ENCODE assay signal across 16 mouse cellular contexts in genomic region chr4:136806254-136806653, GRCm38 (mm10). TPM values are rescaled to one million over a fixed set of nuclear protein-coding genes. Genes with fewer than 3 reads are reported as not detected.
DNase-seq lines count a peak whose midpoint lies in the region; ATAC-seq and TF ChIP-seq lines count a peak whose summit lies in the region.
"Had no signal": no experiment of that assay in that cellular context is flagged by ENCODE, and none has a peak within 500 bp of the region (broad histone marks: within the 10 kb centered on the region; RNA-seq: fewer than 3 reads in every experiment).

No protein-coding gene starts in this region.

- no peak for DNase-seq in heart, postnatal 25 days (ENCODE audit: low spot score)
- peak; percentile 38 for DNase-seq in lung, postnatal 10 days
- no peak for DNase-seq in lung, postnatal 0 days (ENCODE audit: low spot score)
- DNase-seq in brain, embryonic 14.5 days (ENCODE audit: low read depth), result peak; percentile 70
- DNase-seq: adrenal gland, postnatal 36 days; cerebellum, postnatal 36 days; gastrocnemius, postnatal 14 days; liver; spleen, adult 18-20 months had no signal

- peaks cover 28% of the 10 kb centered on the region for H3K27me3 ChIP-seq in heart, embryonic 13.5 days (replicated peaks)
- no peaks in the 10 kb centered on the region for H3K27me3 ChIP-seq in lung, postnatal 0 days (replicated peaks; ENCODE audit: insufficient read depth, low read length)
- H3K27me3 ChIP-seq in intestine, embryonic 16.5 days (replicated peaks; ENCODE audit: control insufficient read depth, insufficient read depth, low read length), result no peaks in the 10 kb centered on the region
- H3K27me3 ChIP-seq: embryonic facial prominence, embryonic 12.5 days had no signal

- no peak overlapping the region for H3K4me2 ChIP-seq in heart, embryonic 13.5 days
- H3K4me2 ChIP-seq in lung, postnatal 0 days (replicated peaks; ENCODE audit: low read depth, low read length), result no peak overlapping the region
- no peak overlapping the region for H3K4me2 ChIP-seq in intestine, embryonic 16.5 days (ENCODE audit: low read depth, low read length)
- H3K4me2 ChIP-seq: embryonic facial prominence, embryonic 12.5 days; heart, embryonic 15.5 days; lung, embryonic 15.5 days had no signal

- TF ChIP-seq POLR2A in brain, embryonic 14.5 days (IDR thresholded peaks at IDR 0.05; ENCODE audit: borderline replicate concordance, extremely low read depth, insufficient read depth, insufficient read length, poor library complexity, severe bottlenecking), result no peak

- H3K27ac ChIP-seq in heart, embryonic 13.5 days (replicated peaks), result 0 out of 2 replicates have a peak overlapping the region, but pooled peaks have one; percentile 32
- H3K27ac ChIP-seq in lung, postnatal 0 days (ENCODE audit: low read length), result no peak overlapping the region
- H3K27ac ChIP-seq in intestine, embryonic 16.5 days (ENCODE audit: low read length), result peak overlapping the region; percentile 4; the same call in 1 of the 2 replicates
- H3K27ac ChIP-seq: embryonic facial prominence, embryonic 12.5 days; heart, embryonic 15.5 days; layer of hippocampus, adult 2 months; lung, embryonic 15.5 days had no signal

- H3K4me3 ChIP-seq in heart, embryonic 13.5 days, result no peak overlapping the region
- H3K4me3 ChIP-seq in lung, postnatal 0 days (ENCODE audit: low read depth, low read length), result no peak overlapping the region
- H3K4me3 ChIP-seq in intestine, embryonic 16.5 days (ENCODE audit: low read length), result no peak overlapping the region
- H3K4me3 ChIP-seq: embryonic facial prominence, embryonic 12.5 days; heart, embryonic 15.5 days; layer of hippocampus, adult 2 months; lung, embryonic 15.5 days had no signal

- intact Hi-C loops in heart, postnatal 25 days (cut with DNase I), result no loop called here

- TF ChIP-seq EP300 in lung, postnatal 0 days (IDR thresholded peaks at IDR 0.05), result no peak

- H3K36me3 ChIP-seq in heart, embryonic 13.5 days, result no peaks in the 10 kb centered on the region
- no peaks in the 10 kb centered on the region for H3K36me3 ChIP-seq in lung, postnatal 0 days (ENCODE audit: insufficient read depth, low read length)
- H3K36me3 ChIP-seq in intestine, embryonic 16.5 days (ENCODE audit: control insufficient read depth, insufficient read depth, low read length), result no peaks in the 10 kb centered on the region
- H3K36me3 ChIP-seq: embryonic facial prominence, embryonic 12.5 days; heart, embryonic 15.5 days; lung, embryonic 15.5 days had no signal

- no peaks in the 10 kb centered on the region for H3K9me3 ChIP-seq in heart, embryonic 13.5 days
- H3K9me3 ChIP-seq in lung, postnatal 0 days (ENCODE audit: low read length), result no peaks in the 10 kb centered on the region
- H3K9me3 ChIP-seq in intestine, embryonic 16.5 days (ENCODE audit: control insufficient read depth, low read length), result no peaks in the 10 kb centered on the region
- H3K9me3 ChIP-seq: embryonic facial prominence, embryonic 12.5 days; heart, embryonic 15.5 days; lung, embryonic 15.5 days had no signal

- no peak for TF ChIP-seq CTCF in lung, postnatal 0 days (IDR thresholded peaks at IDR 0.05)
- no peak for TF ChIP-seq CTCF in brain, embryonic 14.5 days (IDR thresholded peaks at IDR 0.05; ENCODE audit: borderline replicate concordance, extremely low read depth, insufficient read depth, insufficient read length)

- no peak for ATAC-seq in heart, embryonic 13.5 days (ENCODE audit: extremely low read depth, insufficient number of reproducible peaks, low FRiP score, low TSS enrichment)
- ATAC-seq in lung, postnatal 0 days, result no peak
- no peak for ATAC-seq in intestine, embryonic 16.5 days
- ATAC-seq in megakaryocyte, adult 5-6 weeks (ENCODE audit: poor library complexity, severe bottlenecking), result no peak

- H3K9ac ChIP-seq in heart, embryonic 13.5 days, result peak overlapping the region; percentile 50; the same call in 1 of the 2 replicates
- H3K9ac ChIP-seq in lung, postnatal 0 days (replicated peaks; ENCODE audit: low read depth), result no peak overlapping the region
- peak overlapping the region; percentile 49; the same call in 1 of the 2 replicates for H3K9ac ChIP-seq in intestine, embryonic 16.5 days (ENCODE audit: low read depth, low read length)
- H3K9ac ChIP-seq: embryonic facial prominence, embryonic 12.5 days; heart, embryonic 15.5 days; lung, embryonic 15.5 days had no signal

- H3K4me1 ChIP-seq in heart, embryonic 13.5 days, result peaks cover 61% of the 10 kb centered on the region
- no peaks in the 10 kb centered on the region for H3K4me1 ChIP-seq in lung, postnatal 0 days (ENCODE audit: insufficient read depth, low read depth, low read length)
- H3K4me1 ChIP-seq in intestine, embryonic 16.5 days (ENCODE audit: control insufficient read depth, insufficient read depth, low read length), result peaks cover 49% of the 10 kb centered on the region

- WGBS in heart, embryonic 13.5 days, result 46% methylated on average over 10 of the region's 10 CpGs
- 53% methylated on average over 10 of the region's 10 CpGs for WGBS in lung, postnatal 0 days
- WGBS in intestine, embryonic 16.5 days, result 55% methylated on average over 10 of the region's 10 CpGs

RNA-seq across cellular contexts. Expression of gene Ephb2, which starts 29.5 kb away (rescaled TPM):
- 1.2 and 1.3 TPM in 2 replicates for polyA plus RNA-seq in heart, embryonic 13.5 days (2015; fragmentation: Nextera tagmentation; extraction: Ambion mirVana)
- total RNA-seq in heart, postnatal 25 days (2021), result under 1 TPM; 0.49 to 0.89 TPM
- 0.63 and 0.74 TPM in 2 replicates for polyA plus RNA-seq in lung, postnatal 0 days (2015; fragmentation: Nextera tagmentation; extraction: Ambion mirVana)
- 110 and 141 TPM in 2 replicates for polyA plus RNA-seq in brain, embryonic 14.5 days (2012; rRNA removed)
- 3.1 and 3.5 TPM in 2 replicates for polyA plus RNA-seq in intestine, embryonic 16.5 days (2015; fragmentation: Nextera tagmentation; extraction: Ambion mirVana)
- total RNA-seq in megakaryocyte, adult 5-6 weeks (2015), result 1.1 and 1.4 TPM in 2 replicates
- 0.77 and 1.2 TPM in 2 replicates for total RNA-seq in megakaryocyte, adult 5-6 weeks (2017)

Comparison
In these comparisons a context has a peak if more than half of its experiments do, and no peak if none do; other contexts are left out.
1. DNase-seq: peak in lung, postnatal 10 days (single experiment) and brain, embryonic 14.5 days (single experiment); none in heart, postnatal 25 days (single experiment) and lung, postnatal 0 days (single experiment).
2. RNA of gene Ephb2, which starts 29.5 kb away (polyA plus RNA-seq): 110 to 141 TPM in brain, embryonic 14.5 days; 3.1 to 3.5 TPM in intestine, embryonic 16.5 days, 1.2 to 1.3 TPM in heart, embryonic 13.5 days and 0.63 to 0.74 TPM in lung, postnatal 0 days; every median in the first group is over 10 times any median in the second.